ENCODE assay signal across 11 mouse cellular contexts in genomic region chr9:110877888-110878287, GRCm38 (mm10). TPM values are rescaled to one million over a fixed set of nuclear protein-coding genes. Genes with fewer than 3 reads are reported as not detected.
DNase-seq lines count a peak whose midpoint lies in the region; ATAC-seq lines count a peak whose summit lies in the region.
"Had no signal": no experiment of that assay in that cellular context is flagged by ENCODE, and none has a peak within 500 bp of the region (broad histone marks: within the 10 kb centered on the region; RNA-seq: fewer than 3 reads in every experiment).

No protein-coding gene starts in this region.

- no peaks in the 10 kb centered on the region for H3K36me3 ChIP-seq in kidney, embryonic 15.5 days
- H3K36me3 ChIP-seq: G1E had no signal

- H3K27ac ChIP-seq in kidney, embryonic 15.5 days, result no peak overlapping the region

- peaks cover 44% of the 10 kb centered on the region for H3K27me3 ChIP-seq in kidney, embryonic 15.5 days

- no peak overlapping the region for H3K9ac ChIP-seq in kidney, embryonic 15.5 days

- H3K4me3 ChIP-seq in kidney, embryonic 15.5 days (replicated peaks), result no peak overlapping the region

- no peaks in the 10 kb centered on the region for H3K9me3 ChIP-seq in kidney, embryonic 15.5 days (replicated peaks)
- H3K9me3 ChIP-seq: G1E had no signal

- peak; percentile 80 for DNase-seq in kidney, adult 11 months
- peak; percentile 34 for DNase-seq in NIH3T3 (ENCODE audit: low read depth)
- DNase-seq in gastrocnemius, adult 8-10 months (ENCODE audit: low spot score in 2 of 2), result peak; percentile 79 to 87
- peak; percentile 80 to 90 for DNase-seq in kidney, postnatal 25 days
- no peak for DNase-seq in c-Kit-positive CD71-positive TER-119-positive erythroid progenitor cells, embryonic 14.5 days (ENCODE audit: low spot score)
- DNase-seq in B cell, adult 2 months, result no peak

- no peak for ATAC-seq in kidney, embryonic 15.5 days (replicated peaks; ENCODE audit: low FRiP score)
- ATAC-seq in activated CD4-positive, CD25-positive, alpha-beta regulatory T cell, adult 4 months, result no peak

- WGBS in kidney, embryonic 15.5 days, result 90% methylated on average over 5 of the region's 5 CpGs

- no peak overlapping the region for H3K4me2 ChIP-seq in kidney, embryonic 15.5 days

- H3K4me1 ChIP-seq in kidney, embryonic 15.5 days, result peaks cover 49% of the 10 kb centered on the region

RNA-seq across cellular contexts. Expression of gene Als2cl, which starts 1.8 kb away (rescaled TPM):
- 4.1 and 5.3 TPM in 2 replicates for polyA plus RNA-seq in kidney, embryonic 15.5 days (2015; fragmentation: Nextera tagmentation; extraction: Ambion mirVana)
- total RNA-seq in gastrocnemius, adult 8-10 months (2022), result 1 to 10 TPM; 2.6 to 3.2 (median 2.9) TPM
- 10 to 100 TPM in 1 of 2 experiments, 1 to 10 TPM in 1; 9.8 to 10.3 TPM for polyA plus RNA-seq in activated CD4-positive, CD25-positive, alpha-beta regulatory T cell, adult 4 months (2017; shearing (Covaris generic))
- total RNA-seq: G1E had no signal
- polyA plus RNA-seq: G1E had no signal

RNA-seq across cellular contexts. Expression of gene Tmie, which starts 2.0 kb away (rescaled TPM):
- 1.3 and 1.8 TPM in 2 replicates for polyA plus RNA-seq in kidney, embryonic 15.5 days (2015; fragmentation: Nextera tagmentation; extraction: Ambion mirVana)
- under 1 TPM; 0.41 to 0.81 (median 0.64) TPM for total RNA-seq in gastrocnemius, adult 8-10 months (2022)
- 1 to 10 TPM in 1 of 2 experiments, under 1 TPM in 1; 0.90 to 2.2 TPM for polyA plus RNA-seq in activated CD4-positive, CD25-positive, alpha-beta regulatory T cell, adult 4 months (2017; shearing (Covaris generic))
- polyA plus RNA-seq: G1E had no signal

RNA-seq across cellular contexts. Expression of gene Prss50, which starts 20.1 kb away (rescaled TPM):
- 0.40 and 0.90 TPM in 2 replicates for polyA plus RNA-seq in kidney, embryonic 15.5 days (2015; fragmentation: Nextera tagmentation; extraction: Ambion mirVana)
- not detected for total RNA-seq in gastrocnemius, adult 8-10 months (2022)
- polyA plus RNA-seq in activated CD4-positive, CD25-positive, alpha-beta regulatory T cell, adult 4 months (2017; shearing (Covaris generic)), result not detected
- total RNA-seq: G1E had no signal
- polyA plus RNA-seq: G1E had no signal

RNA-seq across cellular contexts. Expression of gene Prss46, which starts 33.6 kb away (rescaled TPM):
- 0.13 TPM in 1 of 2 replicates, not detected in the other for polyA plus RNA-seq in kidney, embryonic 15.5 days (2015; fragmentation: Nextera tagmentation; extraction: Ambion mirVana)
- total RNA-seq in gastrocnemius, adult 8-10 months (2022), result not detected
- polyA plus RNA-seq in activated CD4-positive, CD25-positive, alpha-beta regulatory T cell, adult 4 months (2017; shearing (Covaris generic)), result not detected
- total RNA-seq: G1E; left cerebral cortex, postnatal 25 days had no signal
- polyA plus RNA-seq: embryonic facial prominence, embryonic 11.5 days; G1E had no signal

RNA-seq across cellular contexts. Expression of gene Fam240a, which starts 38.8 kb away (rescaled TPM):
- polyA plus RNA-seq in kidney, embryonic 15.5 days (2015; fragmentation: Nextera tagmentation; extraction: Ambion mirVana), result not detected in 2 replicates
- total RNA-seq in gastrocnemius, adult 8-10 months (2022), result 1 to 10 TPM in 2 of 4 experiments, under 1 TPM in 2; 0.65 to 2.2 (median 0.90) TPM
- under 1 TPM in 1 of 2 experiments, not detected in 1; 0.95 TPM for polyA plus RNA-seq in activated CD4-positive, CD25-positive, alpha-beta regulatory T cell, adult 4 months (2017; shearing (Covaris generic))
- total RNA-seq: G1E; left cerebral cortex, postnatal 25 days had no signal
- polyA plus RNA-seq: embryonic facial prominence, embryonic 11.5 days; G1E had no signal

Comparison
In these comparisons a context has a peak if more than half of its experiments do, and no peak if none do; other contexts are left out.
1. DNase-seq: peak in kidney, adult 11 months (single experiment), NIH3T3 (single experiment), gastrocnemius, adult 8-10 months (2 of 2) and kidney, postnatal 25 days (2 of 2); none in c-Kit-positive CD71-positive TER-119-positive erythroid progenitor cells, embryonic 14.5 days (single experiment) and B cell, adult 2 months (0 of 2).